Mouse (Mus musculus) stomach, postnatal 0 days (tissue): ENCODE data around the gene Ppp1r9a. TPM values are rescaled to one million over a fixed set of nuclear protein-coding genes. Genes with fewer than 3 reads are reported as not detected.

ENCODE experiments used
- ATAC-seq: fragments of 200-750 bp; cut with Nextera tagmentation; 2 replicates; pipeline ENCODE4 v1.8.0; 2017; ENCODE audit not compliant: low FRiP score, low TSS enrichment
- DNase-seq: peaks from one replicate; pipeline ENCODE4 v3.0.0-alpha.2; 2016; ENCODE audit warnings: low spot score
- H3K27ac ChIP-seq: fragments of 300-500 bp; sonication (generic); replicated peaks from 2 replicates; pipeline ENCODE4 v1.5.1; 2014; ENCODE audit warnings: mild to moderate bottlenecking, control low read depth
- H3K27me3 ChIP-seq: fragments of 300-500 bp; sonication (generic); 2 replicates; pipeline ENCODE4 v1.6.1; 2014; ENCODE audit warnings: low read length; ENCODE audit not compliant: control insufficient read depth, insufficient read depth
- H3K36me3 ChIP-seq: fragments of 300-500 bp; sonication (generic); 2 replicates; pipeline ENCODE4 v1.6.1; 2014; ENCODE audit warnings: low read length, mixed read lengths; ENCODE audit not compliant: control insufficient read depth, insufficient read depth
- H3K4me1 ChIP-seq: fragments of 300-500 bp; sonication (generic); replicated peaks from 2 replicates; pipeline ENCODE4 v1.6.1; 2014; ENCODE audit warnings: antibody characterized with exemption; ENCODE audit not compliant: control insufficient read depth, insufficient read depth
- H3K4me2 ChIP-seq: fragments of 300-500 bp; sonication (generic); replicated peaks from 2 replicates; pipeline ENCODE4 v1.6.1; 2014; ENCODE audit warnings: low read depth, mild to moderate bottlenecking, control low read depth, moderate library complexity
- H3K4me3 ChIP-seq: fragments of 300-500 bp; sonication (generic); 2 replicates; pipeline ENCODE4 v1.5.1; 2014; ENCODE audit warnings: low read depth, low read length, control low read depth
- H3K9ac ChIP-seq: fragments of 300-500 bp; sonication (generic); 2 replicates; pipeline ENCODE4 v1.6.1; 2014; ENCODE audit warnings: mild to moderate bottlenecking, low read length, control low read depth, mixed read lengths
- H3K9me3 ChIP-seq: fragments of 300-500 bp; sonication (generic); 2 replicates; pipeline ENCODE4 v1.6.1; 2016; ENCODE audit warnings: low read length; ENCODE audit not compliant: control insufficient read depth
- CTCF ChIP-seq: IDR thresholded peaks from 2 replicates; pipeline ENCODE4 v1.5.1; 2016; ENCODE audit warnings: antibody characterized with exemption, low read depth, mild to moderate bottlenecking, moderate library complexity
- EP300 ChIP-seq: optimal IDR thresholded peaks from 2 replicates; pipeline ENCODE3; 2016; ENCODE audit warnings: antibody characterized with exemption
- WGBS: fragments of 180-500 bp; shearing (Covaris S2); extraction: QIAGEN DNeasy Blood & Tissue Kit; methylation state at CpG from one replicate; pipeline ENCODE4 v1.1.7; 2014; 5-methylcytosine and 5-hydroxymethylcytosine counted together
- polyA plus RNA-seq: library from polyadenylated mRNA; unstranded; fragments of >200 nt; fragmentation: Nextera tagmentation; extraction: Ambion mirVana; gene quantifications from 2 replicates; pipeline ENCODE4 v1.2.1, GENCODE M21; 2015

The Ppp1r9a gene
- polyA plus RNA-seq, 1 experiment from 2014 or later, result 3.1 TPM

GRCm38 (mm10) chr6:4992308-4992707 lies 89.6 kb downstream of the Ppp1r9a start:
- DNase-seq (no peak), ATAC-seq (no peak)
- Histone ChIP-seq H3K9me3 (no peaks in the 10 kb centered on the region), H3K4me1 (no peaks in the 10 kb centered on the region), H3K27ac (no peak overlapping the region), H3K27me3 (no peaks in the 10 kb centered on the region), H3K4me3 (no peak overlapping the region), H3K9ac (no peak overlapping the region), H3K4me2 (no peak overlapping the region), H3K36me3 (no peaks in the 10 kb centered on the region)
- WGBS, result 95% methylated on average over 9 of the region's 9 CpGs
- TF ChIP-seq EP300 (no peak), CTCF (no peak)

DNA sequence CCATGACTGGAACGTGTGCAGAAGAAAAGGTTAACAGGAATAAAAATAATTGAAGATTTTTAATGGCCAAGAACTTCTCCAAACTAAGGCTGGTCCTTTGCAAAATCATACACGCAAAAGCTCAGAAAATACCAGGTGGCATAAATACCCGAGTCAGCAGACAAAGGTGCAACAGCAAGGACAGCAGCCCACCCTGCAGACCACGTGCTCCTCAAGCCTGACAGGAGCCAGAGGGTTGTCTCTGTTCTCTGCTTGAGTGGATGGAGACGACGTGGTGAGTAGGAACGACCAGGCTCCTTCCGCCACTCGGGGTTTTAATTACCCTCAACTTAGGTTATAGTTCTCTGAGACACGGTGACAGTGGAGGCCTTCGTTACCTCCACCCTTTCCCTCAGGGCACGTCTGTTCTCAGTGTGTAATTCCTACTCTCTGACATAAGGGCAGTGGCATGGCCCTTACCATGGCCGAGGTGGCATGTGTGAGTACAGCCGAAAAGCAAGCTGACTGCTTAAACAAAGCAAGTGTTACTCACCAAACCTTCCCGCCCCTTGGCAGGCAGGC lies 91.0 kb downstream of the Ppp1r9a start:
- no peak overlapping the region for H3K9ac ChIP-seq
- H3K4me1 ChIP-seq, result no peaks in the 10 kb centered on the region
- no peak overlapping the region for H3K4me3 ChIP-seq
- H3K4me2 ChIP-seq, result peak overlapping the region; percentile 28; the same call in 1 of the 2 replicates
- no peaks in the 10 kb centered on the region for H3K9me3 ChIP-seq
- no peak for TF ChIP-seq EP300
- TF ChIP-seq CTCF, result no peak
- no peaks in the 10 kb centered on the region for H3K27me3 ChIP-seq
- H3K36me3 ChIP-seq, result no peaks in the 10 kb centered on the region
- H3K27ac ChIP-seq, result peak overlapping the region; percentile 61
- 51% methylated on average over 15 of the region's 15 CpGs for WGBS
- ATAC-seq, result peak; percentile 35; the same call in 1 of the 2 replicates
- no peak for DNase-seq

- no peaks in the 10 kb centered on the region for H3K4me1 ChIP-seq
- H3K4me2 ChIP-seq, result peak overlapping the region; percentile 28; the same call in 1 of the 2 replicates
- no peak overlapping the region; the same call in 1 of the 2 replicates for H3K9ac ChIP-seq
- H3K4me3 ChIP-seq, result no peak overlapping the region
- peak overlapping the region; percentile 61; the same call in 1 of the 2 replicates for H3K27ac ChIP-seq
- WGBS, result 41% methylated on average over 14 of the region's 14 CpGs
- ATAC-seq, result peak; percentile 71; the same call in 1 of the 2 replicates
- DNase-seq, result no peak
- H3K9me3 ChIP-seq, result no peaks in the 10 kb centered on the region
- H3K27me3 ChIP-seq, result no peaks in the 10 kb centered on the region
- no peak for TF ChIP-seq EP300
- TF ChIP-seq CTCF, result no peak
- H3K36me3 ChIP-seq, result no peaks in the 10 kb centered on the region
Measured at GRCm38 (mm10) chr6:4994161-4994919, 91.6 kb downstream of the Ppp1r9a start.

DNA sequence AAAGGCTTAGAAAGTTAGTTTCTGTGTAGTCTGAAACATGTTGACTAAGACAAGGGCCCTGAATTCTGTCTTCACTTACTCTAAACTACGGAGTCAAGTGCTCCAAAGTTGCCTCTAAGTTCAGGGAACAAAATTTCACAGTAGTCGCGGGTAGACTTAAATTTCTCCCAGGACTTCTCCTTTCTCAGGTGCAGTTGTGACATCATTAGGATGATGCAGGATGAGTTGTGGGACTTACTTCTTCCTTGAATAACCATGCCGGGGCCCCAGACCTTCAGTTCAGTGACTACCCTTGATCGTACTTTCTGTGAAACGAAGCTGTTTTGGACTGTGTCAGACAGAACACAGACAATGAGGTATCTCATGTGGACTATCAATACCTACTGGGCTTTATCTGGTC lies 94.9 kb downstream of the Ppp1r9a start:
- ATAC-seq (no peak), DNase-seq (no peak)
- Histone ChIP-seq H3K27me3 (no peaks in the 10 kb centered on the region), H3K4me2 (no peak overlapping the region), H3K36me3 (no peaks in the 10 kb centered on the region), H3K9ac (no peak overlapping the region), H3K27ac (no peak overlapping the region), H3K9me3 (no peaks in the 10 kb centered on the region), H3K4me3 (no peak overlapping the region), H3K4me1 (no peaks in the 10 kb centered on the region)
- 93% methylated on average over 6 of the region's 6 CpGs for WGBS
- no peak for TF ChIP-seq EP300
- TF ChIP-seq CTCF, result no peak

- no peaks in the 10 kb centered on the region for H3K36me3 ChIP-seq
- H3K4me3 ChIP-seq, result no peak overlapping the region
- H3K9me3 ChIP-seq, result no peaks in the 10 kb centered on the region
- H3K4me2 ChIP-seq, result no peak overlapping the region
- ATAC-seq (no peak), DNase-seq (no peak)
- TF ChIP-seq CTCF (no peak), EP300 (no peak)
- no peaks in the 10 kb centered on the region for H3K27me3 ChIP-seq
- H3K4me1 ChIP-seq, result no peaks in the 10 kb centered on the region
- H3K9ac ChIP-seq, result no peak overlapping the region
- H3K27ac ChIP-seq, result no peak overlapping the region
- WGBS, result 68% methylated on average over 4 of the region's 4 CpGs
Measured at GRCm38 (mm10) chr6:4998929-4999328, 96.2 kb downstream of the Ppp1r9a start.

DNA sequence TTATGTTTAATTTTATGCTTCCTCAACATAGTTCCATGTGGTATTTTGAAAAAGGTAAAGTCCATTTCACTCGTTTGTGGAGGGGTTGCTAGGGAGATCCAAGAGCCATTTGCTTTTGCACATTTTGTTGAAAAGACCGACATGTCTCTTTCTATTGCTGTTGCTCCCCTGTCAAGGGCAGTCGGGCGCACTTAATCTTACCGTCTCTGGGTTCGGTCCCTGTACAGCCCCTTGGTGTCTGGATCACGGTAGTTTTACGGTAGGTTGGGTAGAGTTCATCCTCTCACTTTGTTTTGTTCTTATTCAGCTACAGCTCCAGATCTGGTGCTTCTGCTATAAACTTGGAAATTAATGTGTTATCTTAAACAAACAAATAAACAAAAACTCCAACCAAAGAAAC lies 98.1 kb downstream of the Ppp1r9a start:
- Histone ChIP-seq H3K36me3 (no peaks in the 10 kb centered on the region), H3K4me3 (no peak overlapping the region), H3K4me1 (no peaks in the 10 kb centered on the region), H3K9me3 (no peaks in the 10 kb centered on the region), H3K9ac (no peak overlapping the region), H3K4me2 (no peak overlapping the region), H3K27me3 (no peaks in the 10 kb centered on the region), H3K27ac (no peak overlapping the region)
- no peak for ATAC-seq
- WGBS, result 90% methylated on average over 8 of the region's 8 CpGs
- no peak for DNase-seq
- TF ChIP-seq EP300, result no peak
- no peak for TF ChIP-seq CTCF
